Mouse (Mus musculus) embryonic fibroblast, embryonic 13.5 days (primary cell): Measurements from ENCODE around the gene Zfpl1.
A peak's percentile ranks its signal among the peaks of the same experiment; 100 is the strongest.

Experiments used
- CTCF ChIP-seq: IDR thresholded peaks from 2 replicates; pipeline ENCODE4 v1.5.1; 2011; ENCODE audit warnings: mild to moderate bottlenecking, control low read depth, low read length, moderate library complexity, borderline replicate concordance; ENCODE audit not compliant: insufficient read depth
- POLR2A ChIP-seq: IDR thresholded peaks from 2 replicates; pipeline ENCODE4 v1.6.1; 2011; ENCODE audit warnings: low read depth, mild to moderate bottlenecking, control low read depth, low read length, moderate library complexity

- TF ChIP-seq CTCF = no peak
- TF ChIP-seq POLR2A = peak; percentile 70
These were observed 16.9 kb downstream of the Zfpl1 start, which contains the start of gene Tm7sf2 for GRCm38 (mm10) chr19:6067724-6068415.
